Mouse (Mus musculus) bone marrow macrophage, adult 2 months (primary cell): Measurements from ENCODE around the gene Hat1.

Source experiments
- CTCF ChIP-seq: IDR thresholded peaks from 2 replicates; pipeline ENCODE4 v1.5.1; 2012; ENCODE audit warnings: low read depth, mild to moderate bottlenecking, low read length, moderate library complexity
- POLR2A ChIP-seq: IDR thresholded peaks from 2 replicates; pipeline ENCODE4 v1.6.1; 2012; ENCODE audit warnings: mild to moderate bottlenecking, low read depth, low read length, borderline replicate concordance

DNA sequence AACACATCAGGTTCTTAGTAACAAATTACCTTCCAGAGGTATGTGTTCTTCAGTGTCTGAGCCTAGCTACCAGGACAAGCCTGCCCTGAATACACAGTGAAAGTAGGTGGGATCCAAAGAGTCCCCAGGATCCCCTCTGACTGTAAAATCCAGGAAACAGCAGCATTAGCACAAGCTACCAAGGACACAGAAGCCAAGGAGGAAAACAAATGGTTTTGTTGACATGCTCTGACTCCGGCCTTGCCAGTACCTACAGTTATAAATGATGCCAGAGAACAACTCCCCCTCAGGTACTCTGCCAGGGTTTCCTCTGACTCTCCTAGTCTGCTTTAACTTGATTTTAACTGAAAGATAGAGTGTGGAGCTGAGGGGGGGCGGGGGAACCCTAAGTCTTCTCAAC is 39.2 kb upstream of the Hat1 start:
- TF ChIP-seq POLR2A (no peak), CTCF (no peak)
